Mouse (Mus musculus) left cerebral cortex, postnatal 25 days (tissue): ENCODE data around the gene Gpr160. TPM values are rescaled to one million over a fixed set of nuclear protein-coding genes. Genes with fewer than 3 reads are reported as not detected.
"Not testable (repeated sequence)": the region's sequence is repeated elsewhere in the genome, so short reads cannot be mapped to it uniquely, and the experiment has no call there.

Source experiments
- DNase-seq, 2 experiments: peaks; one replicate each; pipeline ENCODE4 v3.0.0; 2022; ENCODE audit warnings: low spot score in 2 of 2, mixed read lengths in 1 of 2
- intact Hi-C: fragments of 180-260 bp; cut with DNase I; formaldehyde crosslinking; loops from one replicate; pipeline ENCODE4 v1.15.1; 2025
- total RNA-seq, 2 experiments: library from RNA; stranded (reverse); gene quantifications; 2 replicates each; pipeline ENCODE4 v1.2.3; 2021

Gene Gpr160
- total RNA-seq = under 1 TPM; 0.48 to 0.66 TPM

GRCm38 (mm10) chr3:30855604-30856458, at the start of gene Gpr160:
Gene Gpr160, plus strand, starts transcription at chr3:30855950.
- intact Hi-C loops = no loop called here
- DNase-seq = peak; percentile 49 to 53

- intact Hi-C loops = no loop called here
- DNase-seq = no peak
Measured at GRCm38 (mm10) chr3:30812881-30813280, 42.9 kb upstream of the Gpr160 start.

- no peak for DNase-seq
- intact Hi-C loops = no loop called here
Measured at GRCm38 (mm10) chr3:30818630-30819125, 37.1 kb upstream of the Gpr160 start.

- DNase-seq = no peak
- intact Hi-C loops = no loop called here
Measured at GRCm38 (mm10) chr3:30822163-30822562, 33.6 kb upstream of the Gpr160 start.

GRCm38 (mm10) chr3:30826069-30826468, 29.7 kb upstream of the Gpr160 start:
- intact Hi-C loops = no loop called here
- no peak for DNase-seq

- no peak for DNase-seq
- intact Hi-C loops = no loop called here
Measured at GRCm38 (mm10) chr3:30831848-30832606, 23.7 kb upstream of the Gpr160 start.

GRCm38 (mm10) chr3:30833254-30833653, 22.5 kb upstream of the Gpr160 start:
- intact Hi-C loops = no loop called here
- DNase-seq = no peak

GRCm38 (mm10) chr3:30845755-30846154, 10.0 kb upstream of the Gpr160 start:
- intact Hi-C loops = no loop called here
- no peak for DNase-seq

GRCm38 (mm10) chr3:30847413-30847812, 8.3 kb upstream of the Gpr160 start:
- DNase-seq = no peak
- intact Hi-C loops = no loop called here

GRCm38 (mm10) chr3:30851422-30851821, 4.3 kb upstream of the Gpr160 start:
- no peak for DNase-seq
- intact Hi-C loops = no loop called here

- DNase-seq = no peak
- intact Hi-C loops = no loop called here
Measured at GRCm38 (mm10) chr3:30853596-30853995, 2.2 kb upstream of the Gpr160 start.

GRCm38 (mm10) chr3:30859599-30859998, 3.8 kb downstream of the Gpr160 start:
- intact Hi-C loops, DNase-seq: not testable (repeated sequence)

GRCm38 (mm10) chr3:30860705-30861104, 5.0 kb downstream of the Gpr160 start:
- intact Hi-C loops = no loop called here
- DNase-seq = no peak

- no peak for DNase-seq
- intact Hi-C loops = no loop called here
Measured at GRCm38 (mm10) chr3:30863712-30864435, 8.1 kb downstream of the Gpr160 start.

GRCm38 (mm10) chr3:30864640-30865039, 8.9 kb downstream of the Gpr160 start:
- DNase-seq = peak in 1 of 2 experiments; percentile 5
- intact Hi-C loops = no loop called here

- intact Hi-C loops = no loop called here
- no peak for DNase-seq
Measured at GRCm38 (mm10) chr3:30868176-30868575, 12.4 kb downstream of the Gpr160 start.

GRCm38 (mm10) chr3:30868625-30869024, 12.9 kb downstream of the Gpr160 start:
- no peak for DNase-seq
- intact Hi-C loops = no loop called here

- no peak for DNase-seq
- intact Hi-C loops = no loop called here
Measured at GRCm38 (mm10) chr3:30869995-30870394, 14.2 kb downstream of the Gpr160 start.

- intact Hi-C loops = no loop called here
- no peak for DNase-seq
Measured at GRCm38 (mm10) chr3:30876709-30877108, 21.0 kb downstream of the Gpr160 start.

- intact Hi-C loops = no loop called here
- no peak for DNase-seq
Measured at GRCm38 (mm10) chr3:30887449-30887848, 31.7 kb downstream of the Gpr160 start.
